Mouse (Mus musculus): ENCODE data around the gene Ankrd36. TPM values are rescaled to one million over a fixed set of nuclear protein-coding genes. Genes with fewer than 3 reads are reported as not detected.
"Not testable (repeated sequence)": the region's sequence is repeated elsewhere in the genome, so short reads cannot be mapped to it uniquely, and the experiment has no call there.

The Ankrd36 gene
- total RNA-seq, 1 experiment from 2014 or later, result not detected

DNA sequence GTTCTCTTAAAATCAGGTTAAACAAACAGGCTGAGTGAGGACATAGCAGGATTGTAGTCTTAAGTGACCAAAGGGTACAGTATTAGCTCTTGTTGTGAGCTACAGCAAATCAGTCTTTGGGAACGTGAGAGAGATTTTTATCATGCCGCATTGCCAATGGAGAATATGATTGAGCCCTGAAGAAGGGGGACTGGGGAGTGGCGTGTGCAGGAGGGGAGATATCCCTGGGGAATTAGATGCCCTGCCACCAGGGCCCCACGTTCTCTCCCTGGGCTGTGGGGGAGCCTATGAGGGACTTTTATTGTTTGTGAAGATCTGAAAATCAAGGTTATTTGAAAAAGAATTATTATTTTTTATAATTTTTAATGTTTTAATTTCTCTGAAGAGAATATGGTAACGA is 26.3 kb downstream of the Ankrd36 start:
- ATAC-seq (replicated peaks in 1 of 2; ENCODE audit: insufficient read depth in 1 of 2, low FRiP score in 2 of 2, low TSS enrichment in 1 of 2, low read depth in 1 of 2, poor library complexity in 2 of 2, severe bottlenecking in 2 of 2), result no peak

DNA sequence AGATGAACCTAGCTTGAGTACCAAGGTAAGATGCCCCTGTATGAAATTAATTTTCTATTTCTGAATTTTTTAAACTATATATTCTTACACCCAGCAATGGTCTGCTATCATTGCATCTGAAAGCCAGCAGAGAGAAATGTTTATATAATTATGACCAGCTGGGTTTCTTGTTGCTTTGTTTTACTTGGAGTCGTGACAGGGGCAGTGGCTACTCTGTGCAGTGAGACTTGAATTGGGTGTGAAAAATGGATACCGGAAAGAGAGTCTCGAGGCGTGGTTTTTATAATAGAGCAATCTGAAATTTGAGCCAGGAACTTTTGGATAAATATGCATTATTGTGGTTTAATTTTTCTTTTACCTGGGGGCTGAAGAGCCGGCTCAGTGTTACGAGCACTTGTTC is 27.3 kb downstream of the Ankrd36 start:
- no peak for ATAC-seq (replicated peaks in 1 of 2; ENCODE audit: insufficient read depth in 1 of 2, low FRiP score in 2 of 2, low TSS enrichment in 1 of 2, low read depth in 1 of 2, poor library complexity in 2 of 2, severe bottlenecking in 2 of 2)

DNA sequence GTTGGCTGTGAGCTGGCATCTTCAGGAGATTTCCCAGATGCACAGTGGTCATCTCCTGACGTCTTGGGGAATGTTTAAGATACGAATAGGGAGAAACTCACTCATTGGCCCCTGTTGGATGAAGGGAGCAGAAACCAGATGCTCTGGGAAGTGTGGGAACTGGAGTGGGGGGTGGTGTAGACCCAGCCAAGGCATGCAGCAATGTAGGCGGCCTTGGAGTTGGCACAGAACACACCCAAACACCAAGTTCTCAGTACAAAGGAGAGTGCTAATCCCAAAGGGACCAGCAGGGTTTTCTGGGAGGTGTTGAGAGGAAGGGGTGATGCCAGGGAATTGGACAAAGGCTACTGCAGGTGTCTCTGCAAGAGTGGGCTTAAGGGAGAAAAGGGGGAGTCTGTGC is 35.9 kb downstream of the Ankrd36 start:
- no peak for ATAC-seq (replicated peaks in 1 of 2; ENCODE audit: insufficient read depth in 1 of 2, low FRiP score in 2 of 2, low TSS enrichment in 1 of 2, low read depth in 1 of 2, poor library complexity in 2 of 2, severe bottlenecking in 2 of 2)

DNA sequence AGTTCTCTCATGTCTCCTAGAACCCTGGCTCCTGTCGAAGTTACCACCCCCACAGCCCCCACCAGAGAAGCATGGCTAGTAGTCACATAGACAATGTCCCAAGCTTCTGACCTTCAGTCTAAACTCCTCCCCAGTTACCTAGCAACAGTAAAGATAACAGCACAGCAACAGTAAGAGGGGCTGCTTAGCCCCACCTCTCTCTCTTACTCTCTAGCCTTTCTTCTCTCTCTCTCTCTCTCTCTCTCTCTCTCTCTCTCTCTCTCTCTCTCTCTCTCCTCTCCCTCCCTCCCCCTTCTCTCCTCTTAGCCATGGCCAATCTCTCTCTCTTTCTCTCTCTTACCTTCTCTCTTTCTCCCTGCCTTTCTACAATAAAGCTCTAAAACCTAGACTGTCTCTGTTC is 42.4 kb downstream of the Ankrd36 start:
- ATAC-seq (replicated peaks in 1 of 2; ENCODE audit: insufficient read depth in 1 of 2, low FRiP score in 2 of 2, low TSS enrichment in 1 of 2, low read depth in 1 of 2, poor library complexity in 2 of 2, severe bottlenecking in 2 of 2), result not testable (repeated sequence)

DNA sequence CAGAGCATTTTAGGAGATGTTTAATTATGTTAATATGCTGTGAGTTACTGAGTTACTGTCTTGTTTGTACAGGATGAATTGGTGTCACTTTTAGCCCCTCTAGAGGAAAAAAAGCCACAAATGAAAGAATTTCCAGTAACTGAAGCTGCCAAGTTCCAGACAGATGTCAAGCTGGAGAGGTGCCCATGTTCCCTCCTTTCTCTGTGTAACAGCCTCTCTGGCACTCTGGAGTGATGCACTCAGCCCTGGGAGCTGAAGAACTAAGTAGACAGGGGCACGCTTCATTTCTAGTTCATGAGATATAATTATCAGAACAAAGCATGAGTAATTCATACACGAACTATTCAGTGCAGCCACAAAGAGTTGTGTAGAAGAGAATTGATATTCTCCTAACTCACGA is 45.0 kb downstream of the Ankrd36 start:
- no peak for ATAC-seq (replicated peaks in 1 of 2; ENCODE audit: insufficient read depth in 1 of 2, low FRiP score in 2 of 2, low TSS enrichment in 1 of 2, low read depth in 1 of 2, poor library complexity in 2 of 2, severe bottlenecking in 2 of 2)

DNA sequence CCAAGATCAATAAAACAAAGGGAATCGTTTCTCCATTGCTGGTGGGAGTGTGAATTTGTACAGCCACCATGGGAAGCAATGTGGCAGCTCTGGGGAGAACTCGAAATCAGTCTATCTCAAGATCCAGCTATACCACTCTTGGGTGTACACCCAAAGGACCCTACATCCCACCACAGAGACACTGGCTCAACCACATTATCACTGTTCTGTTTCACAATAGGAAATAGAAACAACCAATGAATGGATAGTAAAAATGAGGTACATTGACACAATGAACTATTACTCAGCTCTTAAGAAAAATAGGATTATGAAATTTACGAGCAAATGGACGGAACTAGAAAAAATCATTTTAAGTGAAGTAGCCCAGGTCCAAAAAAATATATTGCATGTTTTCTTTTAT is 55.6 kb downstream of the Ankrd36 start:
- ATAC-seq (replicated peaks in 1 of 2; ENCODE audit: insufficient read depth in 1 of 2, low FRiP score in 2 of 2, low TSS enrichment in 1 of 2, low read depth in 1 of 2, poor library complexity in 2 of 2, severe bottlenecking in 2 of 2), result no peak

DNA sequence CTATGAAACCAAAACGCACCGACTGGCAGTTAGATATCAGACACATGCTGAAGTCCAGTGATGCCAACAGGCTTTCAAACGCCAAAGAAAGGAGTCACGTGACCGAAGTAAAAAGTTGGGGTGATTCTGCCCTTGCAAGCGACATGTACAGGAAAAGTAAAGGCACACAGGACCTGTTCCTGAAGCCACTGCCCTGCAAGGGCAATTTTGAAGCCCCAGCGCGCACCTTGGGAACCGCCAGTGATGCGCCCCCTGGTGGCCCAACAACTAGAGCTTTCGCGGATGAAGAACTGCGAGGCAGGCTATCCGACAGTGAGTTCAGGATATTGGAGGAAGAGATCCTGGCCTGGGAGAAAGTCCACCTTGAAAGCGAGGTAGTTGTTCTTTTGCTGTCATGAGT is 59.5 kb downstream of the Ankrd36 start:
- peak; percentile 71 to 84; a peak in 3 of 4 replicates for ATAC-seq (replicated peaks in 1 of 2; ENCODE audit: insufficient read depth in 1 of 2, low FRiP score in 2 of 2, low TSS enrichment in 1 of 2, low read depth in 1 of 2, poor library complexity in 2 of 2, severe bottlenecking in 2 of 2)

DNA sequence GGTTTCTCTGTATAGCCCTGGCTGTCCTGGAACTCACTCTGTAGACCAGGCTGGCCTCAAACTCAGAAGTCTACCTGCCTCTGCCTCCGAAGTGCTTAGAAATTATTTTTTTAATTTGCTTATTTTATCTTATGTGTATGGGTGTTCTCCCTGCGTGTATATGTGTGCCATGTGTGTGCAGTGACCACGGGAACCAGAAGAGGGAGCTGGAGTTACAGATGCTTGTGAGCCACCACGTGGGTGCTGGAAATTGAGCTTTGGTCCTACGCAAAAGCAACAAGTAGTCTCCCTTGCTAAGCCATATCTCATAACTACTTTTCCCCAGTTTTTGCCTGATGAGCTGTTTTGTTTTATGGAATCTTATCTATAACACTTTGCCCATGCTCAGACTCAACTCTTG is 73.6 kb downstream of the Ankrd36 start:
- ATAC-seq (replicated peaks in 1 of 2; ENCODE audit: insufficient read depth in 1 of 2, low FRiP score in 2 of 2, low TSS enrichment in 1 of 2, low read depth in 1 of 2, poor library complexity in 2 of 2, severe bottlenecking in 2 of 2), result no peak

DNA sequence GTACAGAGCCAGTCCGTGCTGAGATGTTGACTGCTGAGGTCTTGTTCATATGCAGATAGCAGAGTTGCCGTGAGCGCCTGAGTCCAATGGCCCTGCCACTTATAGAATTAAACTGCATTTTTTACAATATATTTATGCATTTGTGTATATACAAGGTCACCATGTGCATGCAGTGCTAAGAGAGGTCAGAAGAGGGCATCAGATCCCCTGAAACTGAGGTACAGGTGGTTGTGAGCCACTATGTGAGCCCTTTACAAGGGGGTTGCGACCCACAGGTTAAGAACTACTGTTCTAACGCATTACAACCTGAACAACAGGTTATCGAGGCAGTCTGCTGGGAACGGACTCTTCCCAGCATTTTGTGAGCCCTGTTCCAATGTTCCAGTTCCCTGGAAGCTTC is 80.8 kb downstream of the Ankrd36 start:
- peak in 1 of 2 experiments; percentile 36; a peak in 1 of 4 replicates for ATAC-seq (replicated peaks in 1 of 2; ENCODE audit: insufficient read depth in 1 of 2, low FRiP score in 2 of 2, low TSS enrichment in 1 of 2, low read depth in 1 of 2, poor library complexity in 2 of 2, severe bottlenecking in 2 of 2)

DNA sequence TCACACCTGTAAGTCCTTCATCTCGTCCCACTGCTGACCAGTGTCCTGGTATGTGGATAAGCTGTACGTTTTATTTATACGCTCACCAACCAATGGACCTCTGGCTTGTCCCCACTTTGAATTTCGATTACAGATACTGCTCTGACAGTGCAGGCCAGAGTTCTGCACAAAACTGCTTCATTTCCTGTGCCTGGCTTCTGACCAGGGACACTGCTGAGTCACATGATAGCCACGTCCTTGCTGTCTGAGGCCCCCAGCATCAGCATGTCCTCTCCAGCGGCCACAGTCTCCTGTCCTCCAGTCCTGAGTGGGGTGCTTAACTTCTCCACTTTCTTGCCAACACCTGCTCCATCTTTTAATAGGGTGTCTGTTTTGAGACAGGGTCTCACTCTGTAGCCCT is 113.1 kb downstream of the Ankrd36 start:
- no peak for ATAC-seq (replicated peaks in 1 of 2; ENCODE audit: insufficient read depth in 1 of 2, low FRiP score in 2 of 2, low TSS enrichment in 1 of 2, low read depth in 1 of 2, poor library complexity in 2 of 2, severe bottlenecking in 2 of 2)

DNA sequence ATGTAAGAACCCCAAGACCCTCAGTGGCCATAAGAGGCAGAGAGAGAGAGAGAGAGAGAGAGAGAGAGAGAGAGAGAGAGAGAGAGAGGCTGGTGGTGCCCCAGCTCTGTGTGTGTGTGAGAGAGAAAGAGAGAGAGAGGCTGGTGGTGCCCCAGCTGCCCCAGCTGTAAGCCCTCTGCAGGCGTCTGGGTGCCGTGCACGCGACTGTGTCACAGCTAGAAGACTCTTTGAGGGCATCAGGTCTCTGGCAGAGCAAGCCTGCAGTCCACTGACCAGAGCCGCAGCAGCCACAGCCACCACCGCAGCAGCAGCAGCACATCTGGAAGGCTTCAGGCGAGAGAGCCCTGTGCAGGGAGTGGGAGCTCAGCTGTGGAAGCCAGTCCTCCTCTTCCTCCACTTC is 114.8 kb downstream of the Ankrd36 start:
- ATAC-seq (replicated peaks in 1 of 2; ENCODE audit: insufficient read depth in 1 of 2, low FRiP score in 2 of 2, low TSS enrichment in 1 of 2, low read depth in 1 of 2, poor library complexity in 2 of 2, severe bottlenecking in 2 of 2), result no peak

DNA sequence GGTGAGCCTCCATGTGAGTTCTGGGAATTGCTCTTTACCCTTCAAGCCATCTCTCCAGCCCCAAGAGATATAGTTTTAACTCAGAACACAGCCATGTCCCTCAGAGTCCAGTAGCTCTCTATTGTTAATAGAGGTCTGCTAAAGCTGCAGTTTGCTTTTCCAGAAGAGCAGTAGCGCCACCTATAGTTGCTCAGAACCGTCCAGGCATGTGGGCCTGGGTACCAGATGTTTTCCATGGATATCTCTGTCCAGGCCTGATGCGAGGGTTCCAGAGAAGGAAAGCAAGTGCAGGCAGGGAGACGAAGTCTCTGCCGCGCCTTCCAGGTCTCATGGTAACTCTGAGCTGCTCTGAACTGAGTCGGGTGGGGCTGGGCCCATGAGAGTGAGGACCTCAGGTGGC is 122.3 kb downstream of the Ankrd36 start:
- ATAC-seq (replicated peaks in 1 of 2; ENCODE audit: insufficient read depth in 1 of 2, low FRiP score in 2 of 2, low TSS enrichment in 1 of 2, low read depth in 1 of 2, poor library complexity in 2 of 2, severe bottlenecking in 2 of 2), result no peak

DNA sequence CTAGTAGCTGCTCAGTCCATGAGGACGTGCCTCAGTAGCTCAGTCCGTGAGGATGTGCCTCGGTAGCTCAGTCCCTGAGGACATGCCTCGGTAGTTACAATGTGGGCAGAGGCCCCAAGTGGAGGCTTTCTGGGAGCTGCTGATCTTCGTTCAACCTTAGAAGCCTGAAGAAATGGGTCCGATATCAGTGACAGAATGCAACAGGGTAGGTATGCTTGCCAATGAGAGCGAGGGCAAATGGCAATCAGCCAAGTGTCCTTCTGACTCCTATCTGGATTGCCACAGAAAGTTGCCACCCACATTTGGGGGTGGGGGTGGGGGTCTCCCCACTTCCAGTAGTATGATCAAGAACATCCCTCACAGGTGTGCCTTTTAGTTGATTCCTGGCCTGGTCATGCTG is 131.3 kb downstream of the Ankrd36 start:
- ATAC-seq (replicated peaks in 1 of 2; ENCODE audit: insufficient read depth in 1 of 2, low FRiP score in 2 of 2, low TSS enrichment in 1 of 2, low read depth in 1 of 2, poor library complexity in 2 of 2, severe bottlenecking in 2 of 2), result no peak

DNA sequence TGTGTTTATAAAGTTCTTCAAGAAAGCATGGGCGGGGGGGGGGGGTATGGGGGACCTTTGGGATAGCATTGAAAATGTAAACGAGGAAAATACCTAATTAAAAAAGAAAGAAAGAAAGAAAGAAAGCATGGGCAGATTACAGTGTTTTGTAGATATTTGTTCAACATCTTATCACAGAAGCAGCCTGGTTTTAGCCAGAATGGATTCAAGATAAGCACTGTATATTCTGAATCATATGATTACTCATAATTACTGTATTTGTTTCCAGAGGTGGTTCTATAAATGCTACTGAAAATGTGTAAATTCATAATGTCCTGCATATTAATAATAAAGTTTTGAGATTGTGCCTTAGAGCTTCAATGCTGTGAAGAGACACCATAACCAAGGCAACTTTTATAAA is 131.8 kb downstream of the Ankrd36 start:
- no peak for ATAC-seq (replicated peaks in 1 of 2; ENCODE audit: insufficient read depth in 1 of 2, low FRiP score in 2 of 2, low TSS enrichment in 1 of 2, low read depth in 1 of 2, poor library complexity in 2 of 2, severe bottlenecking in 2 of 2)

DNA sequence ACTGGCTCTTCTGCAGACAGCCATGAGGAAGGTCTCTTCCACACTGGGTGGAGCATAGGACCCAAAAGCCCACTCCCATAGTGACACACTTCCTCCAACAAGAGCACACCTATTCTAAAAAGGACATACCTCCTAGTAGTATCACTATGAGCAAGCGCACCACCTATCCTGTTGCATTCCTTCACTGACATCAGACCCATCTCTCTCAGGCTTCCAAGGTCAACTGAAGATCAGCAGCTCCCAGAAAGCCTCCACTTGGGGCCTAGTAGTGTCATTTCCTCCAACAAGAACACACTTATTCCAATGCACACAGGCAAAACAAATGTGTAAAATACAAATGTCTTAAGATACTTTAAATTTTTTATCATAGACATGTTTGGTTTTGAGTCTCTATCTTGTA is 132.3 kb downstream of the Ankrd36 start:
- ATAC-seq (replicated peaks in 1 of 2; ENCODE audit: insufficient read depth in 1 of 2, low FRiP score in 2 of 2, low TSS enrichment in 1 of 2, low read depth in 1 of 2, poor library complexity in 2 of 2, severe bottlenecking in 2 of 2), result no peak

DNA sequence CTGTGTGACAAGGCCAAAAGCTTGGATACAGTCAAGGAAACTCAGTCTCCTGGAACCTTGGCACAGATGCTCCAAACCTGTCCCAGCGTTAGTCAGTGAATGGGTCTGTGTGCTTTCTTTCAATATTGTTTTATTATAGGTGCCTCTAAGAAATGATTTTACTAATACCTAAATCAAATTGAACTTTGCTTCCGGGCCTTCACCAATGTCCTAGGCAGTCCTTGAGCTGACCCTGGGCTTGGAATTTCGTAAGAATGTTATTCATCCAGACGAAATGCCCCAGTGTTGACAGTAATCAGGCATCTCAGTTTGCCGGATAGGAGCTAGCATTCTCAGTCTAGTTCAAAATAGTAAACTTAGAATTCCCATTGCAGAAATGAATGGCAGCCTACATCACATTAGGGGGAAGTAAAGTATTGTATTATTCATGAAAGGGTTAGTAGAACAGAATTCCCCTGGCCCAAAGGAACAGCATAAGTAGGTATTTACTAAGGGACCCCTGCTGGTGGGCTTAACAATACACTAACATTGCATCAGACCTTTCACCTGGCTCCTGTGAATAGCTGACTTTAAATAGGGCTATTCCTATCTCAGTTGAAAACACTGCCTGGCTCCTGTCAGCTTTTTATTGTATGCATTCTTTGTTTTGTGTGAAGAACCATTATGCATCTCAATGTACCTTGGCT is 132.9 kb downstream of the Ankrd36 start:
- ATAC-seq (replicated peaks in 1 of 2; ENCODE audit: insufficient read depth in 1 of 2, low FRiP score in 2 of 2, low TSS enrichment in 1 of 2, low read depth in 1 of 2, poor library complexity in 2 of 2, severe bottlenecking in 2 of 2), result no peak

DNA sequence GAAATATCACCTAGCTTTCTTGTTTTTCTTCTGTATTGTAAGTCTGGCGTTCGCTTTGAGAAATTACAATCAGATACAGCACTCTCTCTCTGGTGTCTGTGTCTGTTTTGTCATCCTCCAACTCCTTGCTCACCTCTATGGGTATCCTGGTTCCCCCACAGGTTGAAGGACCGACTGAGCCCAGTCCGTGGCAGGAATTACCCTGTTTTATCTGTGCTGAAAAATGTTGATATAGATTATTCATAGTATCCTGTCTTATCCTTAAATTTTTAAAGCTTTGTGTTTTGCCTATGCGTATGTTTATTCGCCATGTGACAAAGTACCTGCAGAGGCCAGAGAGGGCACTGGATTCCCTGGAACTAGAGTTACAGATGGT is 133.5 kb downstream of the Ankrd36 start:
- no peak for ATAC-seq (replicated peaks in 1 of 2; ENCODE audit: insufficient read depth in 1 of 2, low FRiP score in 2 of 2, low TSS enrichment in 1 of 2, low read depth in 1 of 2, poor library complexity in 2 of 2, severe bottlenecking in 2 of 2)

DNA sequence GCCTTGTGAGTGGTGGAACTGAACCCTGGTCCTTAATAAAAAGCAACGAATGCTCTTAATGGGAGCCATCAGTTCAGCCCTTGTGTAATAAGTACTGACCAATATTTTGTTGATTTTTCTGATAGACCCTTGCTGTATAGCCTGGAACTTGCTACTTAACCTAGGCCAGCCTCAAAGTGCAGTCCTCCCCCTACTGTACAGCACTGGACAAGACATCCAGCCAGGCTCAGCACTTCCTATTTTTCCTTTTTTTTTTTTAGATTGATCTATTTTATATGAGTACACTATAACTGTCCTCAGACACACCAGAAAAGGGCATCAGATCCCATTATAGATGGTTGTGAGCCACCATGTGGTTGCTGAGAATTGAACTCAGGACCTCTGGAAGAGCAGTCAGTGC is 133.9 kb downstream of the Ankrd36 start:
- ATAC-seq (replicated peaks in 1 of 2; ENCODE audit: insufficient read depth in 1 of 2, low FRiP score in 2 of 2, low TSS enrichment in 1 of 2, low read depth in 1 of 2, poor library complexity in 2 of 2, severe bottlenecking in 2 of 2), result no peak

DNA sequence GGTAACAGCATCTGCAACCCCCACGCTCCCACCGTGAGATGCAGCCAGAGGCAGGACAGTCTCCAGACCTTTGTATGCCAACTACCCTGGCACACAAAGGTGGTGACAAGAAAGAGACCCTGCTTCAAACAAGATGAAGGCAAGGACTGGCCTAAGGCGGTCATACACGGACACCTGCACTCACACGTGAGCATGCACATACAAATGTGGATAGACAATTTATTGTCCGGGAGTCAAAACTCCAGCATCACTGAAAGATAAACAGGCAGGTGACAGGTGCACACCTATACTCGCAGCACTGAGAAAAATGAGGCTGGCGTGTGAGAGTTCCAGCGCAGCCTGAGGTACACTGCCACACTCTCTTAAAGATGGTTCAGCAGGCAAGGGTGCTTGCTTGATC is 136.5 kb downstream of the Ankrd36 start:
- ATAC-seq (replicated peaks in 1 of 2; ENCODE audit: insufficient read depth in 1 of 2, low FRiP score in 2 of 2, low TSS enrichment in 1 of 2, low read depth in 1 of 2, poor library complexity in 2 of 2, severe bottlenecking in 2 of 2), result no peak

Measured in hematopoietic stem cell, adult 5-6 weeks (primary cell).